Mouse (Mus musculus) heart, embryonic 10.5 days (tissue): ENCODE measurements at regions not wholly inside any gene's neighbourhood (a gene's known extent, or its start where the extent isn't known, plus 50 kb on each side); places are given as distances from the start of the nearest gene placed in this dataset.

ENCODE experiments used
- DNase-seq: peaks from one replicate; pipeline ENCODE4 v3.0.0-alpha.2; 2017; ENCODE audit warnings: low spot score
- H3K27ac ChIP-seq: fragments of 300-500 bp; sonication (generic); 2 replicates; pipeline ENCODE4 v1.5.1; 2016; ENCODE audit warnings: mild to moderate bottlenecking
- H3K27me3 ChIP-seq: fragments of 300-500 bp; sonication (generic); 2 replicates; pipeline ENCODE4 v1.6.1; 2016; ENCODE audit warnings: mild to moderate bottlenecking; ENCODE audit not compliant: poor library complexity, insufficient read depth, severe bottlenecking
- H3K36me3 ChIP-seq: fragments of 300-500 bp; sonication (generic); 2 replicates; pipeline ENCODE4 v1.6.1; 2016; ENCODE audit warnings: mild to moderate bottlenecking, moderate library complexity
- H3K4me1 ChIP-seq: fragments of 300-500 bp; sonication (generic); 2 replicates; pipeline ENCODE4 v1.6.1; 2016; ENCODE audit warnings: mild to moderate bottlenecking
- H3K4me3 ChIP-seq: fragments of 300-500 bp; sonication (generic); 2 replicates; pipeline ENCODE4 v1.5.1; 2016; ENCODE audit warnings: mild to moderate bottlenecking, moderate library complexity
- H3K9me3 ChIP-seq: fragments of 300-500 bp; sonication (generic); 2 replicates; pipeline ENCODE4 v1.6.1; 2016; ENCODE audit warnings: mild to moderate bottlenecking, moderate library complexity
- WGBS: fragments of 180-500 bp; shearing (Covaris S2); methylation state at CpG from one replicate; pipeline ENCODE4 v1.1.7; 2016; 5-methylcytosine and 5-hydroxymethylcytosine counted together

DNA sequence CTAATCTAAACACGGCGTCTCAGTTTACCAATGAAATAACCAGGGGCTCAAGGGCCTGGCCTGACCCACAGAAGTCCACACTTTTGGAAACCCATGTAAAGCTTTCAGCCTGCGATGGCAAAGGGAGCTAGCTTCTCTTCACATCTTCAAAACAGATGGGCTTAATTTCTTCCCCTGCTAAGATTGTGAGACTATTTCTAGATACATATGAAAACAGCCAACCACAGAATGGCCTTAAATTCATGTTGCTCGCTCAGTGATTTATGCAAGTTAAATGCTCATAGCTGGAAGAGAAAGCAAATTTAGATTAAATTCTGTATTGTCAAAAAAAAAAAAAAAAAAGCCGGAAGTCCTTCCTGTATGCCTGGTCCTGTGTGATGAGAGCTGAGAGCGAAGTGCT lies 53.2 kb upstream of the Epha4 start:
- H3K27me3 ChIP-seq, result no peaks in the 10 kb centered on the region
- no peaks in the 10 kb centered on the region for H3K9me3 ChIP-seq
- DNase-seq, result no peak
- WGBS, result 86% methylated on average over 6 of the region's 6 CpGs
- H3K4me3 ChIP-seq, result no peak overlapping the region
- H3K4me1 ChIP-seq, result no peaks in the 10 kb centered on the region
- H3K36me3 ChIP-seq, result no peaks in the 10 kb centered on the region
- H3K27ac ChIP-seq, result no peak overlapping the region

DNA sequence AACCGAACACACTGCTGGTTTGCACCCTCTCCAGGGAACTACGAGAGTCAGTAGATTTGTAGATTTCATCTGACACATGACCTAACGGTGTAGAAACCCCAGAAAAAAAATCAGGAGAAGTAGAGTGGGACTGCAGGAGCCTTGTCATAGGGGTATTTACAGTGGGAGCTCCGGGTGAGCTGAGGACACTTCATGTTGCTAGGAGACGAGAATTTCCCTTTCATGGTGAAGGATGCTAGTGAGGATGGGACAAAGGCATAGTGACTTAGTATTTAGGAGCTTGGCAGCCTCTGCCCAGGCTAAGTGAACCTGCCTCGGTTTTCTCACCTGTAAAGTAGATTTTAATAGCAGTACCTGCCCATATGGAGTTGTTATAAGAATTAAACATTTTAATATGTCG lies 52.8 kb upstream of the Epha4 start:
- H3K27me3 ChIP-seq, result no peaks in the 10 kb centered on the region
- WGBS, result 72% methylated on average over 7 of the region's 7 CpGs
- H3K4me1 ChIP-seq, result no peaks in the 10 kb centered on the region
- no peak for DNase-seq
- no peaks in the 10 kb centered on the region for H3K36me3 ChIP-seq
- H3K27ac ChIP-seq, result no peak overlapping the region
- no peaks in the 10 kb centered on the region for H3K9me3 ChIP-seq
- H3K4me3 ChIP-seq, result no peak overlapping the region
